Mouse (Mus musculus): ENCODE data around the gene Slc25a30. TPM values are rescaled to one million over a fixed set of nuclear protein-coding genes. Genes with fewer than 3 reads are reported as not detected.
A peak's percentile ranks its signal among the peaks of the same experiment; 100 is the strongest.

Gene Slc25a30
- total RNA-seq, 2 experiments from 2014 or later: 19.4 to 23.9 TPM

DNA sequence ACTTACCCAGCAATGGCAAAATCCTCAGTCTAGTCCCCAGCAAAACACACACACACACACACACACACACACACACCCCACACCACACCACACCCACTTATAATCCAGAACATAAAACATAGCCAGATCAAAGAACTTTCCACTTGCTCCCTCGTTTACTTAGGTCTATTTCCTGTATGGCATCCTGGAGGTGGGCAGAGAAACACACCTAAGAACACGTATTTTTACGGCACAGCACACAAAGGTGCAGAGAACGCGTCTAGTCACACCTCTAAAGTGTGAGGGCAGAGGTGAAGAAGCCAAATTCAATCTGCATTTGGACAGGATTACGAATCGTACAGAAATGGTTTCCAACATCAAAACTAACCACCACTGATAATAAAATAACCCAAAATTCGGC, 33.6 kb downstream of the Slc25a30 start:
- DNase-seq: no peak
- intact Hi-C loops (cut with DNase I): no loop called here

DNA sequence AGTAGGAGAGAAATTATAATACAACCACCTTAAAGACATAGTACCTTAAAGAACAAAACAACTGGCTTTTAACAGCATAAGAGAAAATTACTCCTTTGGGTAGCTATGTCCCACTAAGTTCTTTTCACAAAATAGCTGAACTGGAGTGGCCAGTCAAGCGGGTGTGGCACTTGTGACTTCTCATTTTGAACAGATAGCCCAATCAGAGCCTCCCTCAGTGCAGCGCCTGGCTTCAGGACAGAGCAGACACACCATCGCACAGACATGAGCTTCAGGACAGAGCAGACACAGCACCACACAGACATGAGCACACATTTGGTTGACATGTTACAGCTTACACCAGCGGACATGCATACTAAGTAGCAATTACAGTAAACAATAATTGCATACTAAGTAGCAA, 35.8 kb downstream of the Slc25a30 start:
- DNase-seq: no peak
- intact Hi-C loops (cut with DNase I): no loop called here

DNA sequence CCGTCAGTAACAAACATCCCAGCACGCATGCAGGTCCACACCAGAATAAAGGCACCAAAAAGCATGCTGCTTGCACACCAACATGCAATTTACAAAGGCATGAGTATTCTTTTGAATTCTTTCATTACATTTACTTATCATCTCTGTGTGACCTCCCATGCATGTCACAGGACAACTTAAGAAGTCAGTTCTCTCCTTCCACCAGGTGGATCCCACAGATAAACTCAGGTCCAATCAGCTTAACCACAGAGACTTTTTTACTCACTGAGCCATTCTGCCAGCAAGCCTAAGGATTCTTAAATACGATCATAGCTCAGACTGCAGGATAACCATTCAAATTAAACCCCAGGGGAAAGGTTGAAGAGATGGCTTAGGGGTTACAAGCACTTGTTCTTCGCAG, 37.7 kb downstream of the Slc25a30 start:
- intact Hi-C loops (cut with DNase I): no loop called here
- DNase-seq: no peak

DNA sequence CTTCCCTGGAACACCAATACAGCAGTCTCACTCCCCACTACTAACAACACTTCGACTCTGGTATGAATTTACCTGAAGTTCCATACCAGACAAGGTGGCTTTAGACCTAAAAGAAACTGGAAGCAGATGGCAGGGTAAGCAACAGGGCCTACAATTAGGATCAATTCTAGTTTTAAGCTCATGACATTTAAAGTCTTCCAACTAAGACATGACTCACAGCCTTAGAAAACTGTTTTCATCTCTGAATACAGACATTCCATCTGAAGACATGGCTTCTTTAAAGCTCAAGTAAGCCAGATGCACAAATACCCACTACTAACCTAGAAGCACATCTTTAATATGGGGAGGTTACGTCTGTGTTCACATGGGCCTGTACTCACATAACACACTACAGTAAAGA, 38.9 kb downstream of the Slc25a30 start:
- DNase-seq: no peak
- intact Hi-C loops (cut with DNase I): no loop called here

GRCm38 (mm10) chr14:75741904-75742303, 44.9 kb downstream of the Slc25a30 start:
- intact Hi-C loops (cut with DNase I): no loop called here
- DNase-seq: no peak

GRCm38 (mm10) chr14:75735597-75735996, 51.2 kb downstream of the Slc25a30 start:
- intact Hi-C loops (cut with DNase I): no loop called here

DNA sequence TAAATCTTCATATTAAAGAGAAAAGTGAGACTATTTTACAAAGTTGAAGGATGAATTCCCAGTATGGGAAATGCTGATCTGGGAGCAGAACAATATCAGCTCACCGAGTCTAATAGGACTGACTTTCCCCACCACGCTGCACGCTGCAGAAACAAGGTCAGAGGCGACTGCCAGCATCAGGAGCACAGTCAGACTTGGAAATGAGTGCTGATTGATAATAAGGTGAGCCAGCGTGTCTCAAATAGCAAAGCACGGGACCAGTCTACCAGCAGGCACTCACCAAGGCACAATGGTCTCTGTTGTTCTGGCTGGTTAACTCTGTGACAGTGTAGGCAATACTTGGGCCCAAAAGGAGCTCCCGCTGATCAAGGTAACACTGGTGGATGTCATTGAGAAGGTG, 54.2 kb downstream of the Slc25a30 start:
- DNase-seq: no peak

More at GRCm38 (mm10) chr14:75735597-75735996, 51.2 kb downstream of the Slc25a30 start:
- DNase-seq: no peak

DNA sequence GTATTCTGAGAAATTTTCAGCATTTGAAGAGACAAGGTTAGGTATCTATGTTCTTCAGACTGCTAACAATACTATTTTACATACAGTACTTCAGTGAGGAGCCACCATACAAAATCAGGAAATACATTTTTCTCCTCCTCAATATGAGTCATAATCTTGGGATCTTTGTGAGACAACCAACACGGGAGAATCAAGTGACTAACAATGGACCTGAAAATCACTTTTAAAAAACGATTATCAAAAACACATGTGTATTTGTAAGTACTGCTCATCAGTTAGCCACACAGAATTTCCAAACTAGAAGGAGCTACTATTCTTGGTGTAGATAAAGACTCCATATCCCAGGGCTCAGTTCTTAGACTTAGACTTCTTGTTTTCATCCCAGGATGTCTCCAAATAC, 55.5 kb downstream of the Slc25a30 start:
- intact Hi-C loops (cut with DNase I): no loop called here

More for the DNA sequence above, 54.2 kb downstream of the Slc25a30 start:
- intact Hi-C loops (cut with DNase I): no loop called here

GRCm38 (mm10) chr14:75728111-75728510, 58.7 kb downstream of the Slc25a30 start:
- DNase-seq: no peak
- intact Hi-C loops (cut with DNase I): loop anchor here (10.0 kb wide), 2 partner anchors 403 to 663 kb away; no protein-coding TSS in a partner anchor

More for the DNA sequence above, 55.5 kb downstream of the Slc25a30 start:
- no peak for DNase-seq

DNA sequence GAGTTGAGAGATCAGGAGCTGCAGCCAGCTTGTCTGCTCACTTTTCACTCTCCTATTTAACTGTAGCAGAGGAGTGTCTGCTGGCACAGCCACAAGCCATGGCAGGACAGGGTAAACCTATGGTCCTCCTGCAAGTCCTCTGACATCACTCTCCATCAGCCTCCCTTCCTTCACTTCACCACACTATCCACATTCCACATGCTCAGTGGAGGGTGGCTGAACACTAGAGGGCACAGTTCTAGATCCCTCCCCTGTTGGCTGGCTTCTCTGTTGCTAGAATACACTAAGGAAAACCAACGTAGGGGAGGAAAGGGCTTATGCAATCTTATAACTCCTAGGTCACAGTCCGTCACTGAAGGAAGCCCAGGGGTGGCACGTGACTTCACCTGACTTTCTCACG, 59.8 kb downstream of the Slc25a30 start:
- intact Hi-C loops (cut with DNase I): loop anchor here (10.0 kb wide), 2 partner anchors 402 to 662 kb away; no protein-coding TSS in a partner anchor
- no peak for DNase-seq

GRCm38 (mm10) chr14:75722816-75723215, 64.0 kb downstream of the Slc25a30 start:
- intact Hi-C loops (cut with DNase I): loop anchor here (5.0 to 10.0 kb wide), 3 partner anchors 398 to 658 kb away; no protein-coding TSS in a partner anchor
- DNase-seq: no peak

- peak; percentile 22 for DNase-seq
- intact Hi-C loops (cut with DNase I): loop anchor here (5.0 to 10.0 kb wide), 3 partner anchors 397 to 657 kb away; no protein-coding TSS in a partner anchor
Measured at GRCm38 (mm10) chr14:75721977-75722563, 64.8 kb downstream of the Slc25a30 start.

DNA sequence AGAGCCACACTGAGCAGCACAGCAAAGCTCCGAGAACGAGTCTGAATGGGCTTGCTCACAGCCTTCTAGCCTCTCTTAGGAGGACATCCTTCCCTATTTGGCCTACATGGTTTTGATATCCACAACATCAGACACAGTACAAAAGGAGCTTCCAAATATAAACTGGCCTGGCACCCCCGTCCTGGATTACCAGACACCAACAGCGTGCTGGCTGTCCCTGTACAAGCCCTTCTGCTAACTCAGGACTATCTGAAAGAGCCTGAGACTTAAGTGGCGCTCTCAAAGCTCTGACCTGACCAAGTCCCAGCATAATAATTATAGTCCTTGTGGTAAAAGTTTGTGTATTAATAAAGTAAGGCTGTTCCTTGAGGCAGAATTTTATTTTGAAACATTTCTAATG, 66.7 kb downstream of the Slc25a30 start:
- intact Hi-C loops (cut with DNase I): loop anchor here (5.0 to 10.0 kb wide), 3 partner anchors 395 to 655 kb away; no protein-coding TSS in a partner anchor
- DNase-seq: no peak

DNA sequence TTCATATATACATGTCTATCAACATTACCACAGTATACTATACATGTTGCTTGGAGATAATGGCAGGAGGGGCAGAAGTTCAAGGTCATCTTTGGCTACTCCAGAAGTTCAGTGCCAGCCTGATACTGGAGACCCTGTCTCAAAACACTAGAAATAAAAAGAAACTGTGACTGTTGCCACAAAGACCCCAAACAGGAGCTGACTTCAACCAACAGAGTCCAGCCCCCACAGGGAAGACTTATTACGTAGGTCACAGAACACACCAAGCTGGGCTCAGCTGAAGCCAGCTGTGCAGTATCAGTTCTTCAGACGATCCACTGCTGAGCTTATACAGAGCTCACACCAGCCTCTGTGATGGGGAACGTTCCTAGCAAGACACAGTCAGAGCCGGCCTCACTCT, 70.4 kb downstream of the Slc25a30 start:
- intact Hi-C loops (cut with DNase I): no loop called here
- DNase-seq: no peak

DNA sequence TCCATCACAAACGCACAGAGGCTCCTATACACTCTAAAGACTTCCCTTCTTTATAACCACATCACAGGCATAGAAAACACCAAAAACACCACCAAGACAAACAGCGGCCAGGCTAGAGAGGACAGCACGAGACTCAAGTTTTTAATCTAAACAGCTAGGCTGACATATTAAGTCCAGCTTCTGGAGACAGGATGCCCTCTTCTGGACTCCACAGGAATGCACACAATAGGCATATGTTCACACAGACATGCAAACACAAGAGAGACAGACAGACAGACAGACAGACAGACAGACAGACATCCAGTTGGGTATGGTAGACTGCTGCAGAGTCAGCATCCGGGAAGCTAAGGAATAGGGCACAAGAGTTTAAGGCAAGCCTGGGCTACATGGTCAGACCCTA, 73.2 kb downstream of the Slc25a30 start:
- DNase-seq: no peak
- intact Hi-C loops (cut with DNase I): loop anchor here (5.0 kb wide), 1 partner anchor 71 kb away; the partner anchor contains the start of gene Erich6b

GRCm38 (mm10) chr14:75712687-75713086, 74.2 kb downstream of the Slc25a30 start:
- intact Hi-C loops (cut with DNase I): loop anchor here (5.0 kb wide), 1 partner anchor 70 kb away; the partner anchor contains the start of gene Erich6b
- no peak for DNase-seq

DNA sequence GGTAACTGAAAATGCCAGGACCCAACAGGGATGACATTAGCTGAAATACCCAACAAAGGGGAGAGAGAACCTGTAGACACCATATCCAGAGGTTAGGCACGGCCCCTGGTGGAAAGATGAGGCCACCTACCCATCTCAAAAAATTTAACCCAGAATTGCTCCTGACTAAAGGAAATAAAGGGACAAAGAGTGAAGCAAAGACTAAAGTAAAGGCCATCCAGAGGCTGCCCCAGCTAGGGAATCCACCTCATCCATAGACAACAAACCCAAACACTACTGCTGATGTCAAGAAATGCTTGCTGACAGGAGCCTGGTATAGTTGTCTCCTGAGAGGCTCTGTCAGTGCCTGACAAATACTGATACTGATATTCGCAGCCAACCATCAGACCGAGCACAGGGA, 75.1 kb downstream of the Slc25a30 start:
- DNase-seq: no peak
- intact Hi-C loops (cut with DNase I): loop anchor here (5.0 kb wide), 1 partner anchor 69 kb away; the partner anchor contains the start of gene Erich6b

Other genes starting within 250 kb of the Slc25a30 start
- not detected for gene Spert, start 193.9 kb downstream of the Slc25a30 start, total RNA-seq (2021)
- not detected for gene Erich6b, start 144.8 kb downstream of the Slc25a30 start, total RNA-seq (2021)
- gene Cog3, start 32.5 kb downstream of the Slc25a30 start, total RNA-seq (2021): 10 to 100 TPM; 24.3 to 24.5 TPM
- gene Tpt1, start 58.1 kb upstream of the Slc25a30 start, total RNA-seq (2021): 1,000 to 10,000 TPM; 1,734 to 1,903 TPM
- gene Kctd4, start 168.0 kb upstream of the Slc25a30 start, total RNA-seq (2021): 10 to 100 TPM; 19.2 to 23.4 TPM
- gene Gtf2f2, start 223.8 kb upstream of the Slc25a30 start, total RNA-seq (2021): 10 to 100 TPM; 33.8 to 38.3 TPM

Data from left cerebral cortex, postnatal 4 days (tissue).